Mouse (Mus musculus): ENCODE results near the gene Bnip3. TPM values are rescaled to one million over a fixed set of nuclear protein-coding genes. Genes with fewer than 3 reads are reported as not detected.

Bnip3 gene
- polyA plus RNA-seq (2016; fragmentation: Nextera tagmentation; extraction: Ambion mirVana) = 63.0 and 66.9 TPM in 2 replicates

GRCm38 (mm10) chr7:138909277-138910192 lies at the start of gene Bnip3:
TSS of gene Bnip3 (minus strand) at chr7:138909519.
- Histone ChIP-seq H3K9ac (peak within 1 kb of the TSS; percentile 85), H3K4me1 (peaks cover 30% of the 10 kb centered on the region), H3K27ac (peak within 1 kb of the TSS; percentile 59; the same call in 1 of the 2 replicates), H3K36me3 (replicated peaks) (no peaks in the 10 kb centered on the region), H3K4me2 (peak within 1 kb of the TSS; percentile 84), H3K4me3 (replicated peaks) (peak within 1 kb of the TSS; percentile 76), H3K27me3 (peaks cover 9% of the 10 kb centered on the region), H3K9me3 (no peaks in the 10 kb centered on the region)
- peak; percentile 96 for ATAC-seq (ENCODE audit: low FRiP score)
- WGBS = under 1% methylated on average over 60 of the region's 66 CpGs

- no peak overlapping the region for H3K4me2 ChIP-seq
- H3K36me3 ChIP-seq (replicated peaks) = no peaks in the 10 kb centered on the region
- H3K4me3 ChIP-seq (replicated peaks) = no peak overlapping the region
- no peak overlapping the region for H3K27ac ChIP-seq
- no peaks in the 10 kb centered on the region for H3K9me3 ChIP-seq
- no peak for ATAC-seq (ENCODE audit: low FRiP score)
- WGBS = 76% methylated on average over 6 of the region's 6 CpGs
- H3K9ac ChIP-seq = no peak overlapping the region
- H3K4me1 ChIP-seq = 0 out of 2 replicates have a peak, but pooled peaks cover 4% of the 10 kb centered on the region
- H3K27me3 ChIP-seq = no peaks in the 10 kb centered on the region
Measured at GRCm38 (mm10) chr7:138957106-138957505, 47.8 kb upstream of the Bnip3 start.

GRCm38 (mm10) chr7:138955787-138956186 lies 46.5 kb upstream of the Bnip3 start:
- Histone ChIP-seq H3K27me3 (no peaks in the 10 kb centered on the region), H3K4me2 (no peak overlapping the region), H3K9me3 (no peaks in the 10 kb centered on the region), H3K4me1 (0 out of 2 replicates have a peak, but pooled peaks cover 4% of the 10 kb centered on the region), H3K9ac (no peak overlapping the region), H3K27ac (no peak overlapping the region), H3K36me3 (replicated peaks) (no peaks in the 10 kb centered on the region), H3K4me3 (replicated peaks) (no peak overlapping the region)
- no peak for ATAC-seq (ENCODE audit: low FRiP score)
- 82% methylated on average over 7 of the region's 7 CpGs for WGBS

GRCm38 (mm10) chr7:138948309-138948708 lies 39.0 kb upstream of the Bnip3 start:
- Histone ChIP-seq H3K9me3 (no peaks in the 10 kb centered on the region), H3K36me3 (replicated peaks) (no peaks in the 10 kb centered on the region), H3K4me1 (no peaks in the 10 kb centered on the region), H3K4me3 (replicated peaks) (no peak overlapping the region), H3K9ac (no peak overlapping the region), H3K27me3 (peaks cover 12% of the 10 kb centered on the region), H3K27ac (no peak overlapping the region), H3K4me2 (no peak overlapping the region)
- WGBS = 51% methylated on average over 8 of the region's 8 CpGs
- ATAC-seq (ENCODE audit: low FRiP score) = no peak

- Histone ChIP-seq H3K4me1 (no peaks in the 10 kb centered on the region), H3K36me3 (replicated peaks) (no peaks in the 10 kb centered on the region), H3K9me3 (no peaks in the 10 kb centered on the region), H3K27ac (no peak overlapping the region), H3K9ac (no peak overlapping the region), H3K27me3 (peaks cover 18% of the 10 kb centered on the region), H3K4me3 (replicated peaks) (no peak overlapping the region), H3K4me2 (no peak overlapping the region)
- 87% methylated on average over 8 of the region's 8 CpGs for WGBS
- ATAC-seq (ENCODE audit: low FRiP score) = no peak
Measured at GRCm38 (mm10) chr7:138947741-138948140, 38.4 kb upstream of the Bnip3 start.

- H3K36me3 ChIP-seq (replicated peaks) = no peaks in the 10 kb centered on the region
- peaks cover 7% of the 10 kb centered on the region for H3K4me1 ChIP-seq
- H3K27me3 ChIP-seq = peaks cover 38% of the 10 kb centered on the region
- WGBS = 68% methylated on average over 3 of the region's 3 CpGs
- no peak overlapping the region for H3K4me3 ChIP-seq (replicated peaks)
- H3K27ac ChIP-seq = no peak overlapping the region
- H3K4me2 ChIP-seq = no peak overlapping the region
- no peaks in the 10 kb centered on the region for H3K9me3 ChIP-seq
- no peak for ATAC-seq (ENCODE audit: low FRiP score)
- no peak overlapping the region for H3K9ac ChIP-seq
Measured at GRCm38 (mm10) chr7:138945668-138946067, 36.3 kb upstream of the Bnip3 start.

- no peaks in the 10 kb centered on the region for H3K36me3 ChIP-seq (replicated peaks)
- H3K27me3 ChIP-seq = peaks cover 68% of the 10 kb centered on the region
- no peak overlapping the region for H3K27ac ChIP-seq
- H3K4me3 ChIP-seq (replicated peaks) = no peak overlapping the region
- no peak for ATAC-seq (ENCODE audit: low FRiP score)
- H3K4me2 ChIP-seq = no peak overlapping the region
- WGBS = 95% methylated on average over 1 of the region's 1 CpGs
- peaks cover 13% of the 10 kb centered on the region for H3K4me1 ChIP-seq
- H3K9me3 ChIP-seq = no peaks in the 10 kb centered on the region
- H3K9ac ChIP-seq = no peak overlapping the region
Measured at GRCm38 (mm10) chr7:138942301-138942700, 33.0 kb upstream of the Bnip3 start.

GRCm38 (mm10) chr7:138941571-138941970 lies 32.3 kb upstream of the Bnip3 start:
- peak overlapping the region; percentile 75 for H3K4me2 ChIP-seq
- H3K4me3 ChIP-seq (replicated peaks) = peak overlapping the region; percentile 46
- H3K4me1 ChIP-seq = peaks cover 13% of the 10 kb centered on the region
- no peak overlapping the region for H3K9ac ChIP-seq
- H3K27ac ChIP-seq = no peak overlapping the region
- no peaks in the 10 kb centered on the region for H3K36me3 ChIP-seq (replicated peaks)
- H3K9me3 ChIP-seq = no peaks in the 10 kb centered on the region
- WGBS = 25% methylated on average over 5 of the region's 5 CpGs
- peaks cover 71% of the 10 kb centered on the region for H3K27me3 ChIP-seq
- ATAC-seq (ENCODE audit: low FRiP score) = no peak

GRCm38 (mm10) chr7:138940612-138941461 lies 31.5 kb upstream of the Bnip3 start, which contains the start of gene Jakmip3:
TSS of gene Jakmip3 (plus strand) at chr7:138940730.
- Histone ChIP-seq H3K36me3 (replicated peaks) (no peaks in the 10 kb centered on the region), H3K9ac (peak within 1 kb of the TSS; percentile 33; the same call in 1 of the 2 replicates)

GRCm38 (mm10) chr7:138940256-138940611 lies 30.9 kb upstream of the Bnip3 start:
- H3K36me3 ChIP-seq (replicated peaks) = no peaks in the 10 kb centered on the region
- WGBS = under 1% methylated on average over 17 of the region's 17 CpGs
- peak overlapping the region; percentile 75 for H3K4me2 ChIP-seq
- peak overlapping the region; percentile 46 for H3K4me3 ChIP-seq (replicated peaks)
- H3K27ac ChIP-seq = no peak overlapping the region
- peak overlapping the region; percentile 33; the same call in 1 of the 2 replicates for H3K9ac ChIP-seq
- peaks cover 13% of the 10 kb centered on the region for H3K4me1 ChIP-seq
- no peaks in the 10 kb centered on the region for H3K9me3 ChIP-seq
- peaks cover 71% of the 10 kb centered on the region for H3K27me3 ChIP-seq
- ATAC-seq (ENCODE audit: low FRiP score) = no peak

More at GRCm38 (mm10) chr7:138940612-138941461, 31.5 kb upstream of the Bnip3 start, which contains the start of gene Jakmip3:
- H3K4me3 ChIP-seq (replicated peaks) = peak within 1 kb of the TSS; percentile 46
- peaks cover 13% of the 10 kb centered on the region for H3K4me1 ChIP-seq
- H3K27me3 ChIP-seq = peaks cover 71% of the 10 kb centered on the region
- H3K4me2 ChIP-seq = peak within 1 kb of the TSS; percentile 75
- no peaks in the 10 kb centered on the region for H3K9me3 ChIP-seq
- ATAC-seq (ENCODE audit: low FRiP score) = peak; percentile 44; the same call in 1 of the 2 replicates
- H3K27ac ChIP-seq = no peak within 1 kb of the TSS
- WGBS = 1% methylated on average over 78 of the region's 78 CpGs

- Histone ChIP-seq H3K9ac (no peak overlapping the region), H3K9me3 (no peaks in the 10 kb centered on the region), H3K4me3 (replicated peaks) (no peak overlapping the region), H3K27me3 (peaks cover 66% of the 10 kb centered on the region), H3K4me2 (no peak overlapping the region), H3K36me3 (replicated peaks) (no peaks in the 10 kb centered on the region), H3K4me1 (peaks cover 13% of the 10 kb centered on the region), H3K27ac (no peak overlapping the region)
- ATAC-seq (ENCODE audit: low FRiP score) = no peak
- WGBS = 82% methylated on average over 7 of the region's 7 CpGs
Measured at GRCm38 (mm10) chr7:138938991-138939390, 29.7 kb upstream of the Bnip3 start.

- no peak overlapping the region for H3K4me3 ChIP-seq (replicated peaks)
- no peak for ATAC-seq (ENCODE audit: low FRiP score)
- 89% methylated on average over 3 of the region's 3 CpGs for WGBS
Measured at GRCm38 (mm10) chr7:138934523-138934922, 25.2 kb upstream of the Bnip3 start.

More at GRCm38 (mm10) chr7:138934523-138934922, 25.2 kb upstream of the Bnip3 start:
- no peak overlapping the region for H3K9ac ChIP-seq
- H3K36me3 ChIP-seq (replicated peaks) = no peaks in the 10 kb centered on the region
- H3K4me1 ChIP-seq = no peaks in the 10 kb centered on the region
- H3K27ac ChIP-seq = no peak overlapping the region
- H3K4me2 ChIP-seq = no peak overlapping the region
- H3K9me3 ChIP-seq = no peaks in the 10 kb centered on the region
- peaks cover 21% of the 10 kb centered on the region for H3K27me3 ChIP-seq
